Mouse (Mus musculus): ENCODE measurements around the gene Krt71.

DNA sequence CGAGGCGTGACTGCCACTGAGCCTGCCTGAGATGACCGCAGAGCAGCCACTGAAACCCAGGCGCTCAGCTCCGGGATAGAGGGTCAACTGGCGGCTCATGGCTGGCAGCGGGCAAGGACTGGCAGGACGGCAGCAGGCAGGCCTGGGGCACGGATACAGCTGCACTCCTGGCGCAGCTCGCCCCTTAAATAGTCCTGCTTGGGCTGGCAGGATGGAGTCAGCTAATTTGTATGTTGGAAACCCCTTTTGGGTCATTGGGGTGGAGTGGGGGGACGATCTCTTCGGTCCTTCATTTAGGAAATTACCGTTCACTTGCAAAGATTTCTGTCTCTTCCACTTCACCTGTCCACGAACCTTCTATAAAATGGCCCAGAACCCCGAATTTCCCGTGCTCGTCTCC is 43.5 kb upstream of the Krt71 start, which contains the start of gene Krt72:
- TF ChIP-seq CTCF (IDR thresholded peaks at IDR 0.05) (no peak), POLR2A (IDR thresholded peaks at IDR 0.05; ENCODE audit: insufficient read depth, low read depth, low read length) (no peak), EP300 (IDR thresholded peaks at IDR 0.05; ENCODE audit: insufficient read depth, low read depth, low read length) (no peak)

Data from heart, adult 2 months (tissue).